Mouse (Mus musculus) CH12.LX (cell line): ENCODE data around the gene Rapgef2.

ENCODE experiments used
- CHD2 ChIP-seq: IDR thresholded peaks from 2 replicates; pipeline ENCODE4 v1.6.1; 2011; ENCODE audit warnings: low read length, improper control_type of control experiment
- CTCF ChIP-seq, 2 experiments: IDR thresholded peaks in 1 of 2; conservative IDR thresholded peaks in 1 of 2; 2 replicates each; pipeline ENCODE4 v1.5.1; 2011 to 2012; ENCODE audit warnings: low read depth in 2 of 2, low read length in 2 of 2, improper control_type of control experiment in 1 of 2, inconsistent platforms in 1 of 2, mild to moderate bottlenecking in 1 of 2, moderate library complexity in 1 of 2
- ELF1 ChIP-seq: IDR thresholded peaks from 2 replicates; pipeline ENCODE4 v1.6.1; 2014; ENCODE audit warnings: low read depth, mild to moderate bottlenecking, inconsistent platforms, low read length, improper control_type of control experiment
- KAT2A ChIP-seq: IDR thresholded peaks from 2 replicates; pipeline ENCODE4 v1.6.1; 2012; ENCODE audit warnings: low read length, improper control_type of control experiment, inconsistent platforms; ENCODE audit not compliant: insufficient replicate concordance
- MXI1 ChIP-seq: IDR thresholded peaks from 2 replicates; pipeline ENCODE4 v1.6.1; 2011; ENCODE audit warnings: mild to moderate bottlenecking, low read depth, low read length, improper control_type of control experiment
- NELFE ChIP-seq: IDR thresholded peaks from 2 replicates; pipeline ENCODE4 v1.6.1; 2011; ENCODE audit warnings: low read depth, low read length, improper control_type of control experiment
- POLR2A ChIP-seq: IDR thresholded peaks from 2 replicates; pipeline ENCODE4 v1.6.1; 2011; ENCODE audit warnings: low read depth, mild to moderate bottlenecking, improper control_type of control experiment, low read length
- RCOR1 ChIP-seq: conservative IDR thresholded peaks from 2 replicates; pipeline ENCODE4 v1.6.1; 2012; ENCODE audit warnings: low read depth, mild to moderate bottlenecking, inconsistent platforms, low read length, improper control_type of control experiment
- SIN3A ChIP-seq: IDR thresholded peaks from 2 replicates; pipeline ENCODE4 v1.6.1; 2012; ENCODE audit warnings: low read length, improper control_type of control experiment, inconsistent platforms
- TCF12 ChIP-seq: IDR thresholded peaks from 2 replicates; pipeline ENCODE4 v1.6.1; 2014; ENCODE audit warnings: low read depth, mild to moderate bottlenecking, inconsistent platforms, low read length, improper control_type of control experiment
- ZC3H11A ChIP-seq: IDR thresholded peaks from 2 replicates; pipeline ENCODE4 v1.6.1; 2012; ENCODE audit warnings: low read depth, mild to moderate bottlenecking, inconsistent platforms, low read length, improper control_type of control experiment
- ZKSCAN1 ChIP-seq: IDR thresholded peaks from 2 replicates; pipeline ENCODE4 v1.6.1; 2012; ENCODE audit warnings: low read depth, inconsistent platforms, low read length, improper control_type of control experiment, borderline replicate concordance

- no peak for TF ChIP-seq CTCF (conservative IDR thresholded peaks at IDR 0.05 in 1 of 2, IDR thresholded peaks at IDR 0.05 in 1 of 2; ENCODE audit: low read depth in 2 of 2, low read length in 2 of 2)
- TF ChIP-seq MXI1 = no peak
- TF ChIP-seq POLR2A = no peak
- TF ChIP-seq TCF12 = no peak
- TF ChIP-seq ELF1 = no peak
- no peak for TF ChIP-seq KAT2A
- TF ChIP-seq ZC3H11A = no peak
- no peak for TF ChIP-seq RCOR1
- TF ChIP-seq CHD2 = no peak
- no peak for TF ChIP-seq ZKSCAN1
- no peak for TF ChIP-seq SIN3A
- no peak for TF ChIP-seq NELFE
Observed at GRCm38 (mm10) chr3:79248659-79249235, 37.6 kb downstream of the Rapgef2 start.
